Mouse (Mus musculus): ENCODE data around the gene Lrrtm4. TPM values are rescaled to one million over a fixed set of nuclear protein-coding genes. Genes with fewer than 3 reads are reported as not detected.

Lrrtm4 gene
- polyA plus RNA-seq, 1 experiment from 2014 or later: 0.53 TPM

GRCm38 (mm10) chr6:80733416-80733815, 714.7 kb downstream of the Lrrtm4 start:
- Histone ChIP-seq H3K36me3 (ENCODE audit: insufficient read depth, low read length) (no peaks in the 10 kb centered on the region), H3K9me3 (replicated peaks; ENCODE audit: low read length) (no peaks in the 10 kb centered on the region), H3K27ac (no peak overlapping the region), H3K4me1 (replicated peaks; ENCODE audit: insufficient read depth, low read length) (no peaks in the 10 kb centered on the region), H3K27me3 (ENCODE audit: insufficient read depth, low read length) (no peaks in the 10 kb centered on the region), H3K4me2 (ENCODE audit: low read length) (no peak overlapping the region), H3K4me3 (replicated peaks; ENCODE audit: low read depth, low read length) (no peak overlapping the region), H3K9ac (ENCODE audit: low read depth, low read length) (no peak overlapping the region)
- no peak for ATAC-seq (replicated peaks; ENCODE audit: low FRiP score, low read depth)
- no peak for TF ChIP-seq CTCF (IDR thresholded peaks at IDR 0.05; ENCODE audit: low read depth)
- no peak for DNase-seq (ENCODE audit: low spot score)
- 78% methylated on average over 3 of the region's 3 CpGs for WGBS

- no peak overlapping the region for H3K4me2 ChIP-seq (ENCODE audit: low read length)
- no peaks in the 10 kb centered on the region for H3K36me3 ChIP-seq (ENCODE audit: insufficient read depth, low read length)
- no peak overlapping the region for H3K9ac ChIP-seq (ENCODE audit: low read depth, low read length)
- H3K9me3 ChIP-seq (replicated peaks; ENCODE audit: low read length): no peaks in the 10 kb centered on the region
- ATAC-seq (replicated peaks; ENCODE audit: low FRiP score, low read depth) (no peak), DNase-seq (ENCODE audit: low spot score) (no peak)
- H3K27ac ChIP-seq: no peak overlapping the region
- TF ChIP-seq CTCF (IDR thresholded peaks at IDR 0.05; ENCODE audit: low read depth): no peak
- no peaks in the 10 kb centered on the region for H3K27me3 ChIP-seq (ENCODE audit: insufficient read depth, low read length)
- H3K4me1 ChIP-seq (replicated peaks; ENCODE audit: insufficient read depth, low read length): no peaks in the 10 kb centered on the region
- H3K4me3 ChIP-seq (replicated peaks; ENCODE audit: low read depth, low read length): no peak overlapping the region
- 67% methylated on average over 2 of the region's 2 CpGs for WGBS
Measured at GRCm38 (mm10) chr6:80750769-80751168, 732.1 kb downstream of the Lrrtm4 start.

GRCm38 (mm10) chr6:80760641-80761204, 742.0 kb downstream of the Lrrtm4 start:
- H3K27me3 ChIP-seq (ENCODE audit: insufficient read depth, low read length): no peaks in the 10 kb centered on the region
- H3K9me3 ChIP-seq (replicated peaks; ENCODE audit: low read length): no peaks in the 10 kb centered on the region
- no peaks in the 10 kb centered on the region for H3K36me3 ChIP-seq (ENCODE audit: insufficient read depth, low read length)
- peak; percentile 89 for DNase-seq (ENCODE audit: low spot score)
- 36% methylated on average over 5 of the region's 5 CpGs for WGBS
- no peak overlapping the region for H3K9ac ChIP-seq (ENCODE audit: low read depth, low read length)
- no peaks in the 10 kb centered on the region for H3K4me1 ChIP-seq (replicated peaks; ENCODE audit: insufficient read depth, low read length)
- no peak overlapping the region for H3K27ac ChIP-seq
- no peak overlapping the region for H3K4me3 ChIP-seq (replicated peaks; ENCODE audit: low read depth, low read length)
- H3K4me2 ChIP-seq (ENCODE audit: low read length): no peak overlapping the region
- TF ChIP-seq CTCF (IDR thresholded peaks at IDR 0.05; ENCODE audit: low read depth): no peak
- ATAC-seq (replicated peaks; ENCODE audit: low FRiP score, low read depth): no peak; the same call in 1 of the 2 replicates

- Histone ChIP-seq H3K27me3 (ENCODE audit: insufficient read depth, low read length) (no peaks in the 10 kb centered on the region), H3K27ac (no peak overlapping the region), H3K4me1 (replicated peaks; ENCODE audit: insufficient read depth, low read length) (no peaks in the 10 kb centered on the region), H3K9ac (ENCODE audit: low read depth, low read length) (no peak overlapping the region), H3K36me3 (ENCODE audit: insufficient read depth, low read length) (no peaks in the 10 kb centered on the region), H3K4me2 (ENCODE audit: low read length) (no peak overlapping the region), H3K9me3 (replicated peaks; ENCODE audit: low read length) (no peaks in the 10 kb centered on the region), H3K4me3 (replicated peaks; ENCODE audit: low read depth, low read length) (no peak overlapping the region)
- TF ChIP-seq CTCF (IDR thresholded peaks at IDR 0.05; ENCODE audit: low read depth): peak; percentile 56
- DNase-seq (ENCODE audit: low spot score) (peak; percentile 11), ATAC-seq (replicated peaks; ENCODE audit: low FRiP score, low read depth) (no peak)
Measured at GRCm38 (mm10) chr6:80786282-80786681, 767.6 kb downstream of the Lrrtm4 start.

- no peaks in the 10 kb centered on the region for H3K4me1 ChIP-seq (replicated peaks; ENCODE audit: insufficient read depth, low read length)
- no peak overlapping the region for H3K27ac ChIP-seq
- no peak overlapping the region for H3K4me2 ChIP-seq (ENCODE audit: low read length)
- no peak overlapping the region for H3K4me3 ChIP-seq (replicated peaks; ENCODE audit: low read depth, low read length)
- ATAC-seq (replicated peaks; ENCODE audit: low FRiP score, low read depth) (no peak), DNase-seq (ENCODE audit: low spot score) (peak; percentile 5)
- TF ChIP-seq CTCF (IDR thresholded peaks at IDR 0.05; ENCODE audit: low read depth): no peak
- no peaks in the 10 kb centered on the region for H3K27me3 ChIP-seq (ENCODE audit: insufficient read depth, low read length)
- H3K9me3 ChIP-seq (replicated peaks; ENCODE audit: low read length): no peaks in the 10 kb centered on the region
- 58% methylated on average over 5 of the region's 5 CpGs for WGBS
- no peaks in the 10 kb centered on the region for H3K36me3 ChIP-seq (ENCODE audit: insufficient read depth, low read length)
- no peak overlapping the region for H3K9ac ChIP-seq (ENCODE audit: low read depth, low read length)
Measured at GRCm38 (mm10) chr6:80823753-80824152, 805.1 kb downstream of the Lrrtm4 start.

GRCm38 (mm10) chr6:80839784-80840183, 821.1 kb downstream of the Lrrtm4 start:
- 68% methylated on average over 2 of the region's 2 CpGs for WGBS
- Histone ChIP-seq H3K9ac (ENCODE audit: low read depth, low read length) (no peak overlapping the region), H3K27me3 (ENCODE audit: insufficient read depth, low read length) (no peaks in the 10 kb centered on the region), H3K9me3 (replicated peaks; ENCODE audit: low read length) (no peaks in the 10 kb centered on the region), H3K4me1 (replicated peaks; ENCODE audit: insufficient read depth, low read length) (no peaks in the 10 kb centered on the region), H3K4me2 (ENCODE audit: low read length) (no peak overlapping the region), H3K27ac (no peak overlapping the region), H3K4me3 (replicated peaks; ENCODE audit: low read depth, low read length) (no peak overlapping the region), H3K36me3 (ENCODE audit: insufficient read depth, low read length) (no peaks in the 10 kb centered on the region)
- no peak for TF ChIP-seq CTCF (IDR thresholded peaks at IDR 0.05; ENCODE audit: low read depth)
- DNase-seq (ENCODE audit: low spot score): peak; percentile 40
- no peak for ATAC-seq (replicated peaks; ENCODE audit: low FRiP score, low read depth)

- Histone ChIP-seq H3K27ac (no peak overlapping the region), H3K9me3 (replicated peaks; ENCODE audit: low read length) (no peaks in the 10 kb centered on the region), H3K4me2 (ENCODE audit: low read length) (no peak overlapping the region), H3K36me3 (ENCODE audit: insufficient read depth, low read length) (no peaks in the 10 kb centered on the region), H3K9ac (ENCODE audit: low read depth, low read length) (no peak overlapping the region), H3K4me3 (replicated peaks; ENCODE audit: low read depth, low read length) (no peak overlapping the region), H3K4me1 (replicated peaks; ENCODE audit: insufficient read depth, low read length) (no peaks in the 10 kb centered on the region), H3K27me3 (ENCODE audit: insufficient read depth, low read length) (no peaks in the 10 kb centered on the region)
- DNase-seq (ENCODE audit: low spot score) (no peak), ATAC-seq (replicated peaks; ENCODE audit: low FRiP score, low read depth) (no peak)
- 80% methylated on average over 6 of the region's 6 CpGs for WGBS
- no peak for TF ChIP-seq CTCF (IDR thresholded peaks at IDR 0.05; ENCODE audit: low read depth)
Measured at GRCm38 (mm10) chr6:80845294-80845693, 826.6 kb downstream of the Lrrtm4 start.

Measured in kidney, postnatal 0 days (tissue).